Mouse (Mus musculus) intestine, embryonic 15.5 days (tissue): ENCODE measurements around the gene Zmynd15. TPM values are rescaled to one million over a fixed set of nuclear protein-coding genes. Genes with fewer than 3 reads are reported as not detected.
A peak's percentile ranks its signal among the peaks of the same experiment; 100 is the strongest.

ENCODE experiments used
- ATAC-seq: fragments of 200-750 bp; cut with Nextera tagmentation; 2 replicates; pipeline ENCODE4 v1.8.0; 2017; ENCODE audit warnings: moderate TSS enrichment, moderate library complexity
- H3K27ac ChIP-seq: fragments of 300-500 bp; sonication (generic); 2 replicates; pipeline ENCODE4 v1.5.1; 2015; ENCODE audit warnings: mild to moderate bottlenecking, inconsistent platforms
- H3K27me3 ChIP-seq: fragments of 300-500 bp; sonication (generic); replicated peaks from 2 replicates; pipeline ENCODE4 v1.6.1; 2015; ENCODE audit warnings: inconsistent platforms
- H3K36me3 ChIP-seq: fragments of 300-500 bp; sonication (generic); 2 replicates; pipeline ENCODE4 v1.6.1; 2015; ENCODE audit warnings: inconsistent platforms
- H3K4me1 ChIP-seq: fragments of 300-500 bp; sonication (generic); replicated peaks from 2 replicates; pipeline ENCODE4 v1.6.1; 2015; ENCODE audit warnings: inconsistent platforms
- H3K4me2 ChIP-seq: fragments of 300-500 bp; sonication (generic); replicated peaks from 2 replicates; pipeline ENCODE4 v1.6.1; 2015; ENCODE audit warnings: mild to moderate bottlenecking, inconsistent platforms
- H3K4me3 ChIP-seq: fragments of 300-500 bp; sonication (generic); replicated peaks from 2 replicates; pipeline ENCODE4 v1.5.1; 2015; ENCODE audit warnings: inconsistent platforms
- H3K9ac ChIP-seq: fragments of 300-500 bp; sonication (generic); 2 replicates; pipeline ENCODE4 v1.6.1; 2015; ENCODE audit warnings: inconsistent platforms
- H3K9me3 ChIP-seq: fragments of 300-500 bp; sonication (generic); 2 replicates; pipeline ENCODE4 v1.6.1; 2016; ENCODE audit warnings: inconsistent platforms
- WGBS: fragments of 180-500 bp; shearing (Covaris S2); methylation state at CpG from one replicate; pipeline ENCODE4 v1.1.7; 2015; 5-methylcytosine and 5-hydroxymethylcytosine counted together
- polyA plus RNA-seq: library from polyadenylated mRNA; unstranded; fragments of >200 nt; fragmentation: Nextera tagmentation; extraction: Ambion mirVana; gene quantifications from 2 replicates; pipeline ENCODE4 v1.2.1, GENCODE M21; 2015

Zmynd15 gene
- polyA plus RNA-seq, 1 experiment from 2014 or later: 0.78 TPM

DNA sequence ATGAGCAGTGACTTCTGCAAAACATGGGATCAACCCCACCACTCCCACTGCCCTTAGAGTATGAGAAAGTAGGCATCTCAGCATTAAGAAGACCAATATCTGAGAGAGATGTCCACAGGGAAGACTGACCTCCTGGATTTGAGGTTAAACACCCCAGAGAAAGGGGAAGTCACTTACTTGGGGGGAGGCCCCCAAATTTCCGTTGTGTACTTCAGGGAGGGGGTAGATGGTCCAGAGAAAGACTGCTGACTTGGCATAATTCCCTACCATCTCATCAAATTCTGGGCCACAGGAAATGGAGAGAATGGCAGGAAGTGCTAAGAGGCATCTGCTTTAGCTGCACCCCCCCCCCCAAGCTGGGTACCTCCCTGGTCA lies 25.7 kb upstream of the Zmynd15 start:
- 90% methylated on average over 1 of the region's 1 CpGs for WGBS
- H3K4me2 ChIP-seq: peak overlapping the region; percentile 88
- no peaks in the 10 kb centered on the region for H3K9me3 ChIP-seq
- peak overlapping the region; percentile 75 for H3K4me3 ChIP-seq
- no peaks in the 10 kb centered on the region for H3K36me3 ChIP-seq
- H3K27me3 ChIP-seq: no peaks in the 10 kb centered on the region
- H3K27ac ChIP-seq: no peak overlapping the region
- H3K4me1 ChIP-seq: peaks cover 12% of the 10 kb centered on the region
- H3K9ac ChIP-seq: no peak overlapping the region
- ATAC-seq: no peak

DNA sequence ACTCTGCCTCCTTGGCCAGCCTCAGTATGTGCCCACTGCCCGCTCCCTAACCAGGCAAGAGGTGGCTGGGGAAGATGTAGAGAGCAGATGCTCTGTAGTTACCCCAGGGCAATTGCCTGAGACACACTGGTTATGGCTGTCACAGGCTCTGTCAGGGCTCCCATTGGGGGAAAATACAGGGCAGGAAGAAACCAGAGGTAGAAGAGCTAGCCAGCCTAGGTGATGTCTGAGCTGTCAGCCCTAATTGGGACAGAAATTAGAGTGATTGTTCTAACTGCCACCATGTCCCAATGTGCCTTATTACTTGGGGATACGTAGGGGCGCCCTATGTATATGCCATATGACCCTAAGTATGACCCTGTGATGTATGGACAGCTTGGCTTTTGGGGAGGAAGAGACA lies 25.3 kb upstream of the Zmynd15 start:
- Histone ChIP-seq H3K4me1 (peaks cover 12% of the 10 kb centered on the region), H3K36me3 (peaks cover 1% of the 10 kb centered on the region; the same call in 1 of the 2 replicates), H3K9ac (no peak overlapping the region), H3K4me2 (peak overlapping the region; percentile 88), H3K4me3 (0 out of 2 replicates have a peak overlapping the region, but pooled peaks have one; percentile 75), H3K27me3 (no peaks in the 10 kb centered on the region), H3K27ac (no peak overlapping the region), H3K9me3 (no peaks in the 10 kb centered on the region)
- WGBS: 92% methylated on average over 3 of the region's 3 CpGs
- no peak for ATAC-seq

DNA sequence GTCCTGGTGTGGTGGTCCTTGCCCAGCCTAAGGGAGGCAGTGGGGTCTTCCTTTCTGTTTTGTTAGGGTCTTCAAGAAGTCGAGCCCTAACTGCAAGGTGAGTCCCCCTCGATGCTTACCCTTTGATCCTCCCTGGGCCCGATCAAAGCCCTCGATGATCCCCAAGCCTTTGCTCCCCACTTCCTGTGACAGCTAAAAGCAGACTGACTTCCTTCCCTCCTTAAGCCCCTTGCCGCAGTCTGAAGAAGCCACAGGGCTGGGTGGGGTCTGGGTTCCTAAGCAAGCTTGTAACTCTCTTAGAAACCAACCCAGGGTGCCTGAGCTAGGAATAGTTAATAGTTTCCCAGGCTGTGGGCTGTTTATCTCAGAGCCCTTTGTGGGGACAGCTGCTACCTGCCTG lies 23.8 kb upstream of the Zmynd15 start:
- no peaks in the 10 kb centered on the region for H3K27me3 ChIP-seq
- H3K4me3 ChIP-seq: no peak overlapping the region
- H3K36me3 ChIP-seq: peaks cover 8% of the 10 kb centered on the region; the same call in 1 of the 2 replicates
- H3K4me2 ChIP-seq: 0 out of 2 replicates have a peak overlapping the region, but pooled peaks have one; percentile 9
- no peaks in the 10 kb centered on the region for H3K9me3 ChIP-seq
- peaks cover 12% of the 10 kb centered on the region for H3K4me1 ChIP-seq
- 67% methylated on average over 5 of the region's 5 CpGs for WGBS
- H3K9ac ChIP-seq: no peak overlapping the region
- no peak for ATAC-seq
- no peak overlapping the region for H3K27ac ChIP-seq

DNA sequence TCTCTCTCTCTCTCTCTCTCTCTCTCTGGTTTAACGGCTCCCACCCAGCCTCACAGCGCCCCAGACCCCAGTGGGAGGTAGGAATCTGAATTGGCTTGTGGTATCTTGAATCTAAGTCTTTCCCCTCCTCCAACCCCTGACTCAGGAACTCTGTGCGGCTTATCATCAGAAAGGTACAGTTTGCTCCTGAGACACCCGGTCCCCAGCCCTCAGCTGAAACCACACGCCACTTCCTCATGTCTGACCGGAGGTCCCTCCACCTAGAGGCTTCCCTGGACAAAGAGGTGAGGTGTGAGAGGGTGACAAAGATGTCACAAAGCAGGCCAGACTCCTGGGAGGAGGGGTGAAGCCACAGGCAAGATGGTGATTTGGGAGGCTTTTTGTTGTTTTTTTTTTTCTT lies 21.8 kb upstream of the Zmynd15 start:
- ATAC-seq: no peak
- Histone ChIP-seq H3K4me3 (no peak overlapping the region), H3K4me2 (no peak overlapping the region), H3K4me1 (peaks cover 12% of the 10 kb centered on the region), H3K27ac (no peak overlapping the region), H3K9me3 (no peaks in the 10 kb centered on the region), H3K36me3 (peaks cover 8% of the 10 kb centered on the region; the same call in 1 of the 2 replicates), H3K27me3 (no peaks in the 10 kb centered on the region), H3K9ac (no peak overlapping the region)
- WGBS: 79% methylated on average over 6 of the region's 6 CpGs

DNA sequence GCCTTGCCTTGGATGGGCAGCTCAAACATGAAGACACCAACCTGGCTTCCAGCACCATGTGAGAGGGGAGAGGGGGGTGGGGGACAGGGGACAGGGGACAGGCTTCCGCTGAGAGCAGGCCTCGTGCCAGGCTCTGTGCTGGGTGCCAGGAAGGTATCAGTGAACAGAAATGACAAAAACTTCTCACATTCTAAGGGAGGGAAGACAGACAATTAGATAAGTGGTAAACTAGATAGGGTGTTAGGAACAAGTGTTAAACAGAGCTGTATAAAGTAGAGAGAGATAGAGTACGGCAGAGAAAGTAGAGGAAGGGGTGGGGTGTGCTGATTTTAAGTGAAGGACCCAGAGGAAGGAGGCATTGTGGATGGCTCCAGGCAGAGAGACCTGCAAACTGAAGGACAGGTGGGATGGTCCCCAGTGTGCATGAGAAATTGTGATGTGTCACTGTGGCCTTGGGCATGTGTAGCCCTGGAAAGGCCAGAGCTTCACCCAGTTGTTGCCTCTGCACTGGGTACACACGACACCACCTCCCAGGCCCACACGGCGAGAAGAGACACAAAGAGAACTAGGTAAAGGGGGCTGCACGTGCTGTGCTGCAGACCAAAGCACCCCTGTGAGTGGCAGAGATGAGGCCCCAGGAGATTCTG lies 20.4 kb upstream of the Zmynd15 start:
- Histone ChIP-seq H3K27me3 (no peaks in the 10 kb centered on the region), H3K9me3 (no peaks in the 10 kb centered on the region), H3K27ac (no peak overlapping the region), H3K4me3 (no peak overlapping the region), H3K36me3 (peaks cover 8% of the 10 kb centered on the region; the same call in 1 of the 2 replicates), H3K4me1 (peaks cover under 1% of the 10 kb centered on the region; the same call in 1 of the 2 replicates), H3K9ac (no peak overlapping the region), H3K4me2 (no peak overlapping the region)
- WGBS: 85% methylated on average over 7 of the region's 7 CpGs
- ATAC-seq: no peak

DNA sequence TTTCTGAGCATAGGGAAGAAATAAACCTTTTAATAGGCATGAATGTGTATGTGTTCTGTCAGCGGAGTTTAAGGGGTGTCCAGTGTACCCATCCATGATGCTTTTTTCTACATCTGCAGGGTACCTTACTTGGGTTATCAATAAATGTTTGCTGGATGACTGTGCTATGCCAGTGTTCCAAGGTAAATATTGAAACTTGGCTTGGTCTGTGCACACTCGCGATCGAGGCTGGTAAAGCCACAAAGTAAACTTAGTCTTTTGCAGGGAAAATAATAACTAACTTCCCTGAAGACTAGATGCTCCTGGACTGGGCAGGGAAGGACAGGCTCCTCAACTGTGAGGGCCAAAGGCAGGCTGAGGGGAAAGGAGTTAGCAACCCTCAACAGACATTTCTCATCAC lies 18.6 kb upstream of the Zmynd15 start:
- WGBS: 75% methylated on average over 4 of the region's 4 CpGs
- H3K9ac ChIP-seq: no peak overlapping the region
- ATAC-seq: no peak
- no peak overlapping the region for H3K4me2 ChIP-seq
- H3K4me1 ChIP-seq: no peaks in the 10 kb centered on the region
- no peak overlapping the region for H3K4me3 ChIP-seq
- no peaks in the 10 kb centered on the region for H3K27me3 ChIP-seq
- peaks cover 8% of the 10 kb centered on the region; the same call in 1 of the 2 replicates for H3K36me3 ChIP-seq
- no peak overlapping the region for H3K27ac ChIP-seq
- H3K9me3 ChIP-seq: no peaks in the 10 kb centered on the region

DNA sequence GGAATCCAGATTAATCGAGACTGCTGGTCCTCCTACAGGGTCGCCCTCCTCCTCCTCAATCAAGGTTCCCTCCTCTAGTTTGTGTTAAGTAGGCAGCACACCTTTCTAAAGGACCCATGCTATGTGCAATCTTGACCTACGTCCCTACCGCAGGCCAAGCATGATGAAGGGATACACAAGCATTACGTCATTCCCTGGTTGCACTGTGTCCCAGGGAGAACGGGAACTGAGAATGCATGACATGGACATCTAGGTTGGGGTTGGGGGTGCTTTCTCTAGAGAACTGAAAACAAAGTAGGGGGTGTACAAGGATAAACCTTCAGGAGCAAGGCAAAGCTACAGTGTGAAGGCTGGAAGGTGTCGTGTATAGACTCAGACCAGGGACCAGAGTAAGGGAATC lies 17.4 kb upstream of the Zmynd15 start:
- no peak for ATAC-seq
- Histone ChIP-seq H3K4me3 (no peak overlapping the region), H3K36me3 (peaks cover 8% of the 10 kb centered on the region; the same call in 1 of the 2 replicates), H3K27me3 (no peaks in the 10 kb centered on the region), H3K27ac (no peak overlapping the region), H3K4me1 (no peaks in the 10 kb centered on the region), H3K4me2 (no peak overlapping the region), H3K9me3 (no peaks in the 10 kb centered on the region), H3K9ac (no peak overlapping the region)
- 88% methylated on average over 7 of the region's 7 CpGs for WGBS

DNA sequence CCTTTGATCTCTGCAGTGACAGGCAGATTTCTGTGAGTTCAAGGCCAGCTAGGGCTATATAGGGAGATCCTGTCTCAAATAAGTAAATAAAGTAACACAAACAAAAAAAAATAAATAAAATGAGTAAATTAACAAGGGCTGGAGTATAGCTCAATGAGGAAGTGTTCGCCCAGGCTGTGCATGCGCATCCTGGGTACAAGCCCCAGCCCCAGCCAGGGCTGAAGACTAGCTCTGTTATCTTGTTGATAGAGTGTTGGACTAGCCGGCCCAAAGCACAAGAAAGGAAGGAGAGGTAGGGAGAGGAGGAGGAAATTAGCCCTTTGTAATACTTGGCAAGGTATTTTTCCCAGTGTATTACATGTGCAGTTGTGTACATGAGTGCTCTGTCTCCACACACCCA lies 15.3 kb upstream of the Zmynd15 start:
- no peaks in the 10 kb centered on the region for H3K4me1 ChIP-seq
- no peak overlapping the region for H3K4me3 ChIP-seq
- no peak for ATAC-seq
- WGBS: 67% methylated on average over 3 of the region's 3 CpGs
- H3K36me3 ChIP-seq: peaks cover 6% of the 10 kb centered on the region; the same call in 1 of the 2 replicates
- no peaks in the 10 kb centered on the region for H3K27me3 ChIP-seq
- H3K9me3 ChIP-seq: no peaks in the 10 kb centered on the region
- H3K27ac ChIP-seq: no peak overlapping the region
- no peak overlapping the region for H3K9ac ChIP-seq
- H3K4me2 ChIP-seq: no peak overlapping the region

DNA sequence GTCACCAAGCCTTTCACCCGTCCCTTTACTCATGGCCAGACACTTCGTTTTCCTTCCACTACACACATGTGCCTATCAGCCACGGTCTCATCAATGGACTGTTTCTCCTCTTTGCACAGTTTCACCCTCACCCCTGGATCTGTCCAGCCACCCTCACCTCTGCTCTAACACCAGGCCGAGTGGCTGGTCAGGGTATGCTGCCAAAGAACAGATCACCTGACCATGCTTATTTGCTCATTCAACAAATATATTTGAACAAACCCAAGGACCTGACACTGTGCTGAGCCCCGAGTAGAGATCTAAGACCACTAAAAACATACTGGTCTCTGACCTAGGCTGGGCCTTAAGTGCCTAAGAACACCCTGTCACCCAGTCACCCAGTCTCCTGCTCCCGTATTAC lies 14.6 kb upstream of the Zmynd15 start:
- no peak overlapping the region for H3K9ac ChIP-seq
- H3K4me1 ChIP-seq: no peaks in the 10 kb centered on the region
- no peak overlapping the region for H3K27ac ChIP-seq
- no peak overlapping the region for H3K4me3 ChIP-seq
- H3K36me3 ChIP-seq: 0 out of 2 replicates have a peak, but pooled peaks cover 3% of the 10 kb centered on the region
- no peak overlapping the region for H3K4me2 ChIP-seq
- ATAC-seq: peak; percentile 25; the same call in 1 of the 2 replicates
- no peaks in the 10 kb centered on the region for H3K27me3 ChIP-seq
- H3K9me3 ChIP-seq: no peaks in the 10 kb centered on the region
- WGBS: 61% methylated on average over 6 of the region's 6 CpGs

DNA sequence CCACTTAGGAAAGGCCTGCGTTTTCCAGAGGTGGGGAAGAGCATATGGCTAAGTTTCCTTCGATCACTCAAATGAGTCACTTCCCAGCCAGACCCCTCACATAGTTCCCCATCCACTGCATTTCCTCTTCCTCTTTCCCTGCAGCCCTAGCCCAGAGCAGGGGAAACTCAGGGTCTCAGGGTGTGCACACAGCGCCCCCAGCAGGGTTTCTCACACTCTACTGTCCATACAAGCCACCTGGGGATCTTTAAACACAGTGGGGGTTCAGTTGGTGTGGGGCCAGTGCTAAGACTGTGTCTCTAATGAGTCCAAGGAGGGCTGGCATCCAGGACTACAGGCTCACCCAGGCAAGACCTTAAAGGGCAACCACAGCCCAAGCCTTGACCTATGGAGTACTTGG lies 12.5 kb upstream of the Zmynd15 start:
- no peaks in the 10 kb centered on the region for H3K9me3 ChIP-seq
- H3K36me3 ChIP-seq: no peaks in the 10 kb centered on the region
- H3K4me3 ChIP-seq: no peak overlapping the region
- no peak for ATAC-seq
- no peak overlapping the region for H3K4me2 ChIP-seq
- no peak overlapping the region for H3K9ac ChIP-seq
- H3K4me1 ChIP-seq: no peaks in the 10 kb centered on the region
- H3K27me3 ChIP-seq: no peaks in the 10 kb centered on the region
- WGBS: 53% methylated on average over 3 of the region's 3 CpGs
- no peak overlapping the region for H3K27ac ChIP-seq

DNA sequence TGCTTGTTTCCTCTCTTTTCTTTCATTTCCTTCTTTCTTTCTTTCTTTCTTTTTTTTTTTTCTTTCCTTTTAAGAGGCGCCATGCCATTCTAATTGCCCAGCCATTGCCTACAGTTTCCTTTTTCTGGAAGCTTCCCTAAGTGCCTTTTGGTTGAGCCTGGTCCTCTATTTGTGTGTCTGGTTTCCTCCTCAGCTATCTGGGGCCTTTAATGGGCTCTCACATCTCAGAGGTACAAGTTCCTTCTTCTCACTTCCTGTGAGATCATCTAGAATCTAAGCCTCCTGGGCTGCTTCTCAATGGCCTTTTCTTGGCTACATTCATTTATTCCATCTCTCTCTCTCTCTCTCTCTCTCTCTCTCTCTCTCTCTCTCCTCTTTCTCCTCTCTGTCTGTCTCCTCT lies 11.9 kb upstream of the Zmynd15 start:
- no peaks in the 10 kb centered on the region for H3K27me3 ChIP-seq
- no peaks in the 10 kb centered on the region; the same call in 1 of the 2 replicates for H3K4me1 ChIP-seq
- H3K4me3 ChIP-seq: no peak overlapping the region
- H3K9ac ChIP-seq: no peak overlapping the region
- WGBS: 81% methylated on average over 1 of the region's 1 CpGs
- no peak overlapping the region for H3K4me2 ChIP-seq
- no peak overlapping the region for H3K27ac ChIP-seq
- ATAC-seq: no peak
- H3K36me3 ChIP-seq: no peaks in the 10 kb centered on the region
- H3K9me3 ChIP-seq: no peaks in the 10 kb centered on the region

DNA sequence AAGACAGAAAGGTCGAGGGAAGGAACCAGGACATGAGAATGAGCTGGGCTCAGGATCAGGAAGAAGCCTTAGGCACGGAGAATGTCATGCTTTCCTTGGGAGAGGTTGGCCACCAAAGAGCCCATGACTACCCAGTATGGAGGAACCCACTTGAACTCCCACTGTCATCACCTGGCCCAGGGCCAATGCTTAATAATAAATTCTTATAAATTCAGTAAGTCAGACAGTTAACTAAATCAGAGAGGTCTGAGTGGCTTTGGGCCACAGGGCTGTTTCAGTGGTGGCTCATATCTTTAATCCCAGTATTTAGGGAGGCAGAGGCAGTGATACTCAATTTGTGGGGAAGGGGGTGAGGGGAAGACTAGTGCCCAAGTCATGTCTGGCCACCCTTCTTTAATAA lies 8.3 kb upstream of the Zmynd15 start:
- Histone ChIP-seq H3K4me1 (peaks cover 9% of the 10 kb centered on the region), H3K9me3 (no peaks in the 10 kb centered on the region), H3K27ac (no peak overlapping the region), H3K4me2 (peak overlapping the region; percentile 79; the same call in 1 of the 2 replicates), H3K9ac (no peak overlapping the region), H3K27me3 (no peaks in the 10 kb centered on the region), H3K36me3 (no peaks in the 10 kb centered on the region), H3K4me3 (no peak overlapping the region)
- WGBS: 86% methylated on average over 2 of the region's 2 CpGs
- ATAC-seq: no peak
